Mouse (Mus musculus): ENCODE measurements at regions not wholly inside any gene's neighbourhood (a gene's known extent, or its start where the extent isn't known, plus 50 kb on each side); places are given as distances from the start of the nearest gene placed in this dataset.

- Histone ChIP-seq H3K36me3 (ENCODE audit: insufficient read depth, low read length) (no peaks in the 10 kb centered on the region), H3K4me2 (ENCODE audit: low read depth, low read length) (no peak overlapping the region), H3K9me3 (ENCODE audit: low read length) (no peaks in the 10 kb centered on the region), H3K4me1 (ENCODE audit: insufficient read depth, low read length) (no peaks in the 10 kb centered on the region), H3K4me3 (ENCODE audit: low read length) (no peak overlapping the region), H3K9ac (replicated peaks; ENCODE audit: low read length) (no peak overlapping the region), H3K27me3 (ENCODE audit: insufficient read depth, low read length) (no peaks in the 10 kb centered on the region), H3K27ac (no peak overlapping the region)
- ATAC-seq (no peak), DNase-seq (ENCODE audit: low spot score) (peak; percentile 15)
- WGBS = 78% methylated on average over 2 of the region's 2 CpGs
- TF ChIP-seq CTCF (IDR thresholded peaks at IDR 0.05; ENCODE audit: low read depth) = peak; percentile 55
Observed at GRCm38 (mm10) chr4:69754567-69754966, 655.7 kb downstream of the Cdk5rap2 start.

- no peaks in the 10 kb centered on the region for H3K36me3 ChIP-seq (ENCODE audit: insufficient read depth, low read length)
- no peak for TF ChIP-seq CTCF (IDR thresholded peaks at IDR 0.05; ENCODE audit: low read depth)
- ATAC-seq (no peak), DNase-seq (ENCODE audit: low spot score) (no peak)
- H3K9ac ChIP-seq (replicated peaks; ENCODE audit: low read length) = no peak overlapping the region
- H3K27ac ChIP-seq = no peak overlapping the region
- H3K4me3 ChIP-seq (ENCODE audit: low read length) = no peak overlapping the region
- no peaks in the 10 kb centered on the region for H3K27me3 ChIP-seq (ENCODE audit: insufficient read depth, low read length)
- H3K4me2 ChIP-seq (ENCODE audit: low read depth, low read length) = no peak overlapping the region
- no peaks in the 10 kb centered on the region for H3K4me1 ChIP-seq (ENCODE audit: insufficient read depth, low read length)
- H3K9me3 ChIP-seq (ENCODE audit: low read length) = no peaks in the 10 kb centered on the region
- WGBS = 85% methylated on average over 3 of the region's 3 CpGs
Observed at GRCm38 (mm10) chr4:69753086-69753485, 657.2 kb downstream of the Cdk5rap2 start.

GRCm38 (mm10) chr4:69739833-69740510 is 670.3 kb downstream of the Cdk5rap2 start:
- no peaks in the 10 kb centered on the region for H3K4me1 ChIP-seq (ENCODE audit: insufficient read depth, low read length)
- no peak overlapping the region for H3K27ac ChIP-seq
- TF ChIP-seq CTCF (IDR thresholded peaks at IDR 0.05; ENCODE audit: low read depth) = no peak
- WGBS = 80% methylated on average over 7 of the region's 7 CpGs
- no peaks in the 10 kb centered on the region for H3K9me3 ChIP-seq (ENCODE audit: low read length)
- H3K36me3 ChIP-seq (ENCODE audit: insufficient read depth, low read length) = no peaks in the 10 kb centered on the region
- no peak for DNase-seq (ENCODE audit: low spot score)
- H3K4me3 ChIP-seq (ENCODE audit: low read length) = no peak overlapping the region
- H3K9ac ChIP-seq (replicated peaks; ENCODE audit: low read length) = no peak overlapping the region
- H3K27me3 ChIP-seq (ENCODE audit: insufficient read depth, low read length) = no peaks in the 10 kb centered on the region
- H3K4me2 ChIP-seq (ENCODE audit: low read depth, low read length) = no peak overlapping the region
- no peak for ATAC-seq

Data from hindbrain, postnatal 0 days (tissue).